Mouse (Mus musculus): ENCODE measurements at regions not wholly inside any gene's neighbourhood (a gene's known extent, or its start where the extent isn't known, plus 50 kb on each side); places are given as distances from the start of the nearest gene placed in this dataset.

- no peak for DNase-seq (ENCODE audit: low spot score)
- no peak for ATAC-seq (ENCODE audit: low FRiP score)
- H3K27me3 ChIP-seq (ENCODE audit: control insufficient read depth, insufficient read depth, low read length), result no peaks in the 10 kb centered on the region
- H3K9me3 ChIP-seq (ENCODE audit: control insufficient read depth, low read length), result no peaks in the 10 kb centered on the region
- no peak overlapping the region for H3K4me2 ChIP-seq (replicated peaks; ENCODE audit: low read depth, low read length)
- WGBS, result 65% methylated on average over 3 of the region's 3 CpGs
- H3K4me1 ChIP-seq (replicated peaks; ENCODE audit: control insufficient read depth, insufficient read depth, low read length), result no peaks in the 10 kb centered on the region
- no peak overlapping the region for H3K27ac ChIP-seq (ENCODE audit: low read depth, low read length)
- H3K9ac ChIP-seq (ENCODE audit: low read depth, low read length), result no peak overlapping the region
- no peak overlapping the region for H3K4me3 ChIP-seq (ENCODE audit: low read depth, low read length)
- H3K36me3 ChIP-seq (ENCODE audit: control insufficient read depth, insufficient read depth, low read length), result no peaks in the 10 kb centered on the region
Observed at GRCm38 (mm10) chr14:46249141-46249540, 130.1 kb upstream of the Gm15217 start.

DNA sequence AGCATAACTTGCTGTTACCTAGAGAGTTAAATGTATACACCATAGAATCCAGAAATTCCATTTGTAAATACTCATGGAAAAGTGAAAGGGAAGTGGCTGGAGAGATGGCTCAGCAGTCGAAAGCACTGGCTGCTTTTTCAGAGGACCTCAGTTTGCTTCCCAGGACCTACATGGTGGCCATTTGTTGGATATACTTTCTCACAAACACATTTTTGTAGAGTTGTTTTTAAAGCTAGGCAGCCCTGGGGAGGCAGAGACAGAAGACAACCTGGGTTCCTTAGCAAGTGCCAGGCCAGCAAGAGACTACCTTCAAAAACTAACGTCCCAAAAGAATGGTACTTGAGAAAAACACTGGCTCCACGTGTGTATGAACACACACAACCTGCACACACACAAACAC lies 124.0 kb upstream of the Gm15217 start:
- Histone ChIP-seq H3K4me1 (replicated peaks; ENCODE audit: control insufficient read depth, insufficient read depth, low read length) (no peaks in the 10 kb centered on the region), H3K36me3 (ENCODE audit: control insufficient read depth, insufficient read depth, low read length) (no peaks in the 10 kb centered on the region), H3K27me3 (ENCODE audit: control insufficient read depth, insufficient read depth, low read length) (no peaks in the 10 kb centered on the region), H3K9me3 (ENCODE audit: control insufficient read depth, low read length) (no peaks in the 10 kb centered on the region), H3K27ac (ENCODE audit: low read depth, low read length) (no peak overlapping the region), H3K4me2 (replicated peaks; ENCODE audit: low read depth, low read length) (no peak overlapping the region), H3K9ac (ENCODE audit: low read depth, low read length) (no peak overlapping the region), H3K4me3 (ENCODE audit: low read depth, low read length) (no peak overlapping the region)
- ATAC-seq (ENCODE audit: low FRiP score) (no peak), DNase-seq (ENCODE audit: low spot score) (no peak)
- WGBS, result 78% methylated on average over 3 of the region's 3 CpGs

GRCm38 (mm10) chr14:46256336-46256735 lies 122.9 kb upstream of the Gm15217 start:
- DNase-seq (ENCODE audit: low spot score), result peak; percentile 27
- H3K4me1 ChIP-seq (replicated peaks; ENCODE audit: control insufficient read depth, insufficient read depth, low read length), result no peaks in the 10 kb centered on the region
- H3K27ac ChIP-seq (ENCODE audit: low read depth, low read length), result no peak overlapping the region
- no peak overlapping the region for H3K4me2 ChIP-seq (replicated peaks; ENCODE audit: low read depth, low read length)
- H3K4me3 ChIP-seq (ENCODE audit: low read depth, low read length), result no peak overlapping the region
- no peaks in the 10 kb centered on the region for H3K36me3 ChIP-seq (ENCODE audit: control insufficient read depth, insufficient read depth, low read length)
- no peak overlapping the region for H3K9ac ChIP-seq (ENCODE audit: low read depth, low read length)
- no peaks in the 10 kb centered on the region for H3K9me3 ChIP-seq (ENCODE audit: control insufficient read depth, low read length)
- 5% methylated on average over 1 of the region's 1 CpGs for WGBS
- no peak for ATAC-seq (ENCODE audit: low FRiP score)
- H3K27me3 ChIP-seq (ENCODE audit: control insufficient read depth, insufficient read depth, low read length), result no peaks in the 10 kb centered on the region

- Histone ChIP-seq H3K4me2 (replicated peaks; ENCODE audit: low read depth, low read length) (no peak overlapping the region), H3K27me3 (ENCODE audit: control insufficient read depth, insufficient read depth, low read length) (no peaks in the 10 kb centered on the region), H3K27ac (ENCODE audit: low read depth, low read length) (no peak overlapping the region), H3K36me3 (ENCODE audit: control insufficient read depth, insufficient read depth, low read length) (no peaks in the 10 kb centered on the region), H3K9ac (ENCODE audit: low read depth, low read length) (no peak overlapping the region), H3K4me3 (ENCODE audit: low read depth, low read length) (no peak overlapping the region), H3K9me3 (ENCODE audit: control insufficient read depth, low read length) (no peaks in the 10 kb centered on the region), H3K4me1 (replicated peaks; ENCODE audit: control insufficient read depth, insufficient read depth, low read length) (no peaks in the 10 kb centered on the region)
- no peak for ATAC-seq (ENCODE audit: low FRiP score)
- WGBS, result 93% methylated on average over 4 of the region's 4 CpGs
- no peak for DNase-seq (ENCODE audit: low spot score)
Observed at GRCm38 (mm10) chr14:46257311-46257710, 121.9 kb upstream of the Gm15217 start.

DNA sequence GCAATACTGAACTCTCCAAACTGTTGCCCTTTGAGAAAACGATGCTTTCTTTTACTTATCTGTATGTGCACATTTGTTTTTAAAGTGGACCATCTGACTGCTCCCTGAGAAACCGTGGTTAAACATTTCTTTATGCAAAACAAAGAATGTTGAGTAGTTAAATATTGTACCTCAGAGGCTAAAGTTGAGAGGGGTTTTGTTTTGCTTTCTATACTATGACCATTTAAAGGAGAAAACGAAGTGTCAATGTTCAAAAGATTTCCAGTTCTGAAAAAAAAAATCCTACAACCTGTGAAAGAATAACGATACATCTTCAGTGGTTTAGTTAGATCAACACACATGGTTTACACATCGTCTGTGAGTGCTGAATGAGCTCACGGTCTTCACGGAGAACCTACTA lies 120.7 kb upstream of the Gm15217 start:
- Histone ChIP-seq H3K9ac (ENCODE audit: low read depth, low read length) (no peak overlapping the region), H3K27me3 (ENCODE audit: control insufficient read depth, insufficient read depth, low read length) (no peaks in the 10 kb centered on the region), H3K9me3 (ENCODE audit: control insufficient read depth, low read length) (no peaks in the 10 kb centered on the region), H3K27ac (ENCODE audit: low read depth, low read length) (no peak overlapping the region), H3K4me1 (replicated peaks; ENCODE audit: control insufficient read depth, insufficient read depth, low read length) (no peaks in the 10 kb centered on the region), H3K36me3 (ENCODE audit: control insufficient read depth, insufficient read depth, low read length) (no peaks in the 10 kb centered on the region), H3K4me3 (ENCODE audit: low read depth, low read length) (no peak overlapping the region), H3K4me2 (replicated peaks; ENCODE audit: low read depth, low read length) (no peak overlapping the region)
- no peak for DNase-seq (ENCODE audit: low spot score)
- 77% methylated on average over 7 of the region's 7 CpGs for WGBS
- ATAC-seq (ENCODE audit: low FRiP score), result no peak

- Histone ChIP-seq H3K27ac (ENCODE audit: low read depth, low read length) (no peak overlapping the region), H3K9me3 (ENCODE audit: control insufficient read depth, low read length) (no peaks in the 10 kb centered on the region), H3K36me3 (ENCODE audit: control insufficient read depth, insufficient read depth, low read length) (no peaks in the 10 kb centered on the region), H3K4me3 (ENCODE audit: low read depth, low read length) (no peak overlapping the region), H3K4me2 (replicated peaks; ENCODE audit: low read depth, low read length) (no peak overlapping the region), H3K9ac (ENCODE audit: low read depth, low read length) (no peak overlapping the region), H3K4me1 (replicated peaks; ENCODE audit: control insufficient read depth, insufficient read depth, low read length) (no peaks in the 10 kb centered on the region), H3K27me3 (ENCODE audit: control insufficient read depth, insufficient read depth, low read length) (no peaks in the 10 kb centered on the region)
- no peak for DNase-seq (ENCODE audit: low spot score)
- WGBS, result 75% methylated on average over 4 of the region's 4 CpGs
- ATAC-seq (ENCODE audit: low FRiP score), result no peak
Observed at GRCm38 (mm10) chr14:46260291-46260980, 118.8 kb upstream of the Gm15217 start.

GRCm38 (mm10) chr14:46275455-46275854 lies 103.8 kb upstream of the Gm15217 start:
- Histone ChIP-seq H3K27me3 (ENCODE audit: control insufficient read depth, insufficient read depth, low read length) (no peaks in the 10 kb centered on the region), H3K9ac (ENCODE audit: low read depth, low read length) (no peak overlapping the region), H3K36me3 (ENCODE audit: control insufficient read depth, insufficient read depth, low read length) (no peaks in the 10 kb centered on the region), H3K9me3 (ENCODE audit: control insufficient read depth, low read length) (no peaks in the 10 kb centered on the region), H3K4me2 (replicated peaks; ENCODE audit: low read depth, low read length) (no peak overlapping the region), H3K4me1 (replicated peaks; ENCODE audit: control insufficient read depth, insufficient read depth, low read length) (no peaks in the 10 kb centered on the region), H3K27ac (ENCODE audit: low read depth, low read length) (no peak overlapping the region), H3K4me3 (ENCODE audit: low read depth, low read length) (no peak overlapping the region)
- 88% methylated on average over 10 of the region's 10 CpGs for WGBS
- no peak for DNase-seq (ENCODE audit: low spot score)
- ATAC-seq (ENCODE audit: low FRiP score), result no peak

DNA sequence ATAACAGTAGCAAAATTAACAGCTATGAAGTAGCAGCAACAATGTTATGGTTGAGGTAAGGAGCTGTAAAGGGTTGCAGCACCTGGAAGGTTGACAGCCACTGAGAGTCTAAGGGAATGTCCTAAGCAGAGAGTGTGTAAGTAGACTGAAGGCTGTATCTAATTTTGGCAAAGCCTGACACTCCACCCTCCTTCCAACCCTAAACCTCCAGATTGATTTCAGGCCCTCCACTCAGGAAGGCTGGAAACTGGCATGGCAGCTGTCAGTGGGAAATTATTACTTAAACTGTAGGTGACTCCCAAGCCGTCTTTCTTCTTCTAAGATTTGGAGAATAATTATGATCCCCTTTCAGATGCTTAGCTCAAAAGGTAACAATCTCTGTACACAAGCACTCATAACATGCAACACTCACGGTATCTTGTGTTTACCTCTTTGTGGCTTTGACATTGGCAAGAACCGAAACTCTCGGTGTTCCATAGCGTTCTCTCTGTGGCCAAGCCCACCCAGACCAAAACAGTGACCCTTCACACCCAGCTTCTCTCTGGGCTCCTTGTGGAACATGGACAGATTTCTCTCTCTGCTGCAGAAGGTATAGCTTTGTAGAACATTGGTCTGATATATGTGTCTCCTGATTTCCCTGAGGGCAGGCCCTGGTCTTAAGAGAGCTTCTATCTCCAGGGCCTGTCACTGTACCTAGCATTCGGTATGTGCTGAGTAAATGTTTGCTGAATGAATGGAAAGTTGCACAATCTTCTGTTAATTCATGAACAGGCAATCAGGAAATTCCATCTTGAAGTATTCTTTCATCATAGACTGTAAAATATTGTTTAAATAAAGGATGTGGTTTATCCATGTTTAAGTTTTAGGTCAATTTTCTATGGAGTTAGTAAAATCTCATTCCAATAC lies 102.0 kb upstream of the Gm15217 start:
- ATAC-seq (ENCODE audit: low FRiP score), result no peak
- H3K9me3 ChIP-seq (ENCODE audit: control insufficient read depth, low read length), result no peaks in the 10 kb centered on the region
- no peak for DNase-seq (ENCODE audit: low spot score)

More for the DNA sequence above, 102.0 kb upstream of the Gm15217 start:
- Histone ChIP-seq H3K4me1 (replicated peaks; ENCODE audit: control insufficient read depth, insufficient read depth, low read length) (no peaks in the 10 kb centered on the region), H3K4me3 (ENCODE audit: low read depth, low read length) (no peak overlapping the region), H3K27me3 (ENCODE audit: control insufficient read depth, insufficient read depth, low read length) (no peaks in the 10 kb centered on the region), H3K9ac (ENCODE audit: low read depth, low read length) (no peak overlapping the region), H3K4me2 (replicated peaks; ENCODE audit: low read depth, low read length) (no peak overlapping the region), H3K36me3 (ENCODE audit: control insufficient read depth, insufficient read depth, low read length) (no peaks in the 10 kb centered on the region), H3K27ac (ENCODE audit: low read depth, low read length) (no peak overlapping the region)
- 94% methylated on average over 6 of the region's 6 CpGs for WGBS
